In genomic region chr17:88284477-88284876, GRCm38 (mm10) we compare ENCODE assay signal across 15 mouse cellular contexts.
"Had no signal": no experiment of that assay in that cellular context is flagged by ENCODE, and none has a peak within 500 bp of the region (broad histone marks: within the 10 kb centered on the region; RNA-seq: fewer than 3 reads in every experiment).

No protein-coding gene starts in this region.

- H3K4me1 ChIP-seq: limb, embryonic 10.5 days; liver, embryonic 13.5 days; lung, embryonic 15.5 days; midbrain, embryonic 10.5 days; neural tube, embryonic 12.5 days had no signal

- H3K4me3 ChIP-seq: layer of hippocampus, adult 2 months; left cerebral cortex, adult 2 months; limb, embryonic 10.5 days; liver, embryonic 13.5 days; lung, embryonic 15.5 days; midbrain, embryonic 10.5 days; neural tube, embryonic 12.5 days had no signal

- H3K9me3 ChIP-seq: limb, embryonic 10.5 days had no signal

- H3K36me3 ChIP-seq: limb, embryonic 10.5 days; liver, embryonic 13.5 days; lung, embryonic 15.5 days; midbrain, embryonic 10.5 days; neural tube, embryonic 12.5 days had no signal

- H3K4me2 ChIP-seq: liver, embryonic 13.5 days; lung, embryonic 15.5 days; neural tube, embryonic 12.5 days had no signal

- DNase-seq: kidney, adult 18-20 months; kidney, postnatal 10 days; kidney, postnatal 4 days; liver, embryonic 13.5 days; liver, postnatal 0 days; midbrain, embryonic 14.5 days; retina, postnatal 1 day; right cerebral cortex, postnatal 14 days; thymus, postnatal 4 days had no signal

- ATAC-seq: liver, postnatal 0 days had no signal

- H3K9ac ChIP-seq: liver, embryonic 13.5 days; liver, postnatal 0 days; lung, embryonic 15.5 days; neural tube, embryonic 12.5 days had no signal

- H3K27me3 ChIP-seq: liver, embryonic 13.5 days; lung, embryonic 15.5 days; neural tube, embryonic 12.5 days had no signal

- H3K27ac ChIP-seq: layer of hippocampus, adult 2 months; left cerebral cortex, adult 2 months; limb, embryonic 10.5 days; liver, embryonic 13.5 days; lung, embryonic 15.5 days; midbrain, embryonic 10.5 days; neural tube, embryonic 12.5 days had no signal
